Mouse (Mus musculus): ENCODE results near the gene Acta1.

Acta1 gene

DNA sequence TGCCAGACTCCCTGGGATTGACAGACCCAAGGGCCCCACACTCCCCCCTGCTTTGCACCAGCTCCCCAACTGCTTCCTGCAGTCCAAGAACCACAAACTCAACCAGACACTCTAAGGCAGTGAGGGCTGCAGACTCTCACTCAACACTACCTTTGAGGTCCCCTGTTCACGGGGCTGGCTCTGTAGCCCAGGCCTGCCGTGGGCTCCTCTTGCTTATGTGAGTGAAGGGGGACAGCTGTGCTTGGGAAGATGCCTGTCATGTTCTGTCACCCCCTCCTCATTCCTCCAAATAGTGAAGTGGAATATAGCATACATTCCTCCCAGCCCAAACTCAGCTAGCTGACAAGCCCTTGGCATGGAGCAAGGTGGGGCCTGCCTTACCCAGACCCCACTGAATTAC, 12.1 kb downstream of the Acta1 start:
- no peak for DNase-seq

DNA sequence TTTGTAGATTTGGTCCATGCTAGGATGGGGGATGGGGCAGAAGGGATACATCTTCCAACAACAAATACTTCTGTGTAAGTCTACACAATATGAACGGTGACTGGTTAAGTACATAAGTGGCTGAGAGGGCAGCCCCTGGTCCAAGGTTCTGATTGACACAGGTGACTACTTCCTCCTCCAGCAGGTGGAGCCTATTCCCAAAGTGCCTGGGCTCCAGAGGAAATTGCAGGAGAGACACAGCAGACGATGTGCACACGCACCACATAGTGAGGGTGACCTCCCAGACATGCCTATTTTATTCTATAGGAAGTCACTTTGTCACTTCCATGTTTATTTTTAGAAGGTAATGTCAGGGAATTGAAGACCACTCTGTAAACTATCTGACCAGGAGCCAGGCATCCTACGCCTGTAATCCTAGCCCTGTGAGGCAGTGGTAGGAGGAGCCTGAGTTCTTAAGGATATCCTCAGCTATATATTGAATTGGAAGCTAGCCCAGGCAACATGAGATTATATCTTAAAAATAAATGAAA, 13.7 kb downstream of the Acta1 start:
- no peak for DNase-seq

DNA sequence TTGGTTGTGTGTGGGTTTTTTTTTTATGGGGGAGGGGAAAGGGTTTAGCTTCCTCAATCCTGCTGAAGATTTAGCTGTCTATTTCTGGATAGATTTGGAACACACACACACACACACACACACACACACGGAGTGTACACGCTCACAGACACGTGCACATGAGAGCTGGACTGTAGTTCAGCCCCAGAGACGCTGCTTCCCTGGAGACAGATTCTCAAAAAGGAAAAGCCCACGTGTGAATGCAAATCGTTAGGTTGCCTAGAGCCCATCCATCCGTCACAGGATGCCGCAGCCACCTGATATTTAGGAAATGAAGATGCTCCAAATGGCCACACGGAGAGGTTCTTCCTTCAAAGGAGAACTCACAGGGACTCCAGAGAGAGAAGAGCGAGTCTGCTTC, 14.3 kb downstream of the Acta1 start:
- DNase-seq = no peak

DNA sequence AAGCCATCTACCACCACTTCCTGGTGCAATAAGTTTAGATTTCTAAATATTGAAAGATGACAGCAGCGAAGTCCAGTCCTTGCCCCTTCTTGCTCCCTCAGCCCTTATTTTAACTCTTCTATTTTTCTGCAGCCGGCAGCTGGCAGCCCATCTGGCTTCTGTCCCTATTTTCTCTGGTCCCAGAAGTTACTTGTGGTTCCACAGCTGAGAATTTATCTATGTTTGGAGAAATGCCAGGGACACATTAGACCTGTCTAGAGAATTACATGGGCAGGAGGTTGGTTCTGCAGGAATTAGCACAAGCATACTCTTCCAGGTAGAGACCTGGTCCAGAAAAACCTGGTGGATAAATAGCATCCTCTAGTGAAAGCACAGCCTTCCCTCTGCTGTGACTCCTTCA, 16.7 kb downstream of the Acta1 start:
- DNase-seq = no peak

DNA sequence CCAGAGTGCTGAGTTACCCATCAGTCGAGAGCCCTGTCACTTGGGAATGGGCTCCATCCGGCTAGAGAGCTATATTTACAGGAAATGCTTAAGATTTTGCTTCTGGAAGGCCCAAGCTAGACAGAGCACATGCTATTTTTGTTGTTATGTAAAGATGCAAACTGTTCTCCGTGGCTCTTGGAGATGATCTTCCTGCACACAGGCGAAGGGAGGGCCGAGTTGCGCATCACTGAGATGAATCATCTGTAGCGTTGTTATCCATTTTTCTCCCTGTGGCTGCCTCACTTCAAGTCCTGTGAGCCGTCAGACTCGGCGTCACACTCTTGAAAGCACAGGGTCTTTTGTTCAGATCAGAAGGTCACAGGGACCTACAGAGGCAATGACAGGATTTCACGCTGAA, 20.2 kb downstream of the Acta1 start:
- no peak for DNase-seq

DNA sequence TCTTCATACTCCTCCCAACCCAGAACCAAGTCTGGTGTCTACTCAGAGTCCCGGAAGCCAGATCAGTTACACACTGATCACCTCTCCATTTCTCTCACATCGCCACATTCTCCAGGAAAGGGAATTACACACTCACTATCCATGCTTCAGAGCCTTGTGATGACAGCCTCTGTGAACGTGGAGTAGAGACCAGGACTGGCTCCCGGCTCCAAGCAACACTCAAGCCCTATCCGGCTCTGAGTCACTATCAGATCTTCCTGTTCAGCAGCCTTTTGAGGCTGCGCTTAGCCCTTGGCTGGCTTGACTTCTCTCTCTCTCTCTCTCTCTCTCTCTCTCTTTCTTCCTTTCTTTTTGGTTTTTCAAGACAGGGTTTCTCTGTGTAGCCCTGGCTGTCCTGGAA, 21.2 kb downstream of the Acta1 start:
- DNase-seq = no peak

DNA sequence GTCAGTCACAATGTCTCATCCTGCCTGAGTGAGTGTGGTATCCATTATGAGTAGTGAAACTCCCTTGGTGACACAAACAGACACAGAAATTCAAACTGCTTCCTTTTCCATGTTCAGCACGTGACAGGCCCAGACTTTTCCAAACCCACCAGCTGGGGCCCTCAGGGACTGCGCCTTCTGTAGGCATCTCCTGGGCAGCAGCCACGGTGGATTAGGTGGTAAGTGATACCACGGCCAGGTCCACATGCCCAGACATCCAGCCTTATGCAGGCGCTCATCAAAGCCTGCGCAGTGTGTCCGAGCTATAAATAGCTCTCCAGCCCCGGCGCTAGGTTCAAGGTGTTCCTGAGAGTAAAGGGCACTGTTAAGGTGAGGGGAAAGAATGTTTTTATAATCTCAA, 22.5 kb downstream of the Acta1 start:
- DNase-seq = no peak

DNA sequence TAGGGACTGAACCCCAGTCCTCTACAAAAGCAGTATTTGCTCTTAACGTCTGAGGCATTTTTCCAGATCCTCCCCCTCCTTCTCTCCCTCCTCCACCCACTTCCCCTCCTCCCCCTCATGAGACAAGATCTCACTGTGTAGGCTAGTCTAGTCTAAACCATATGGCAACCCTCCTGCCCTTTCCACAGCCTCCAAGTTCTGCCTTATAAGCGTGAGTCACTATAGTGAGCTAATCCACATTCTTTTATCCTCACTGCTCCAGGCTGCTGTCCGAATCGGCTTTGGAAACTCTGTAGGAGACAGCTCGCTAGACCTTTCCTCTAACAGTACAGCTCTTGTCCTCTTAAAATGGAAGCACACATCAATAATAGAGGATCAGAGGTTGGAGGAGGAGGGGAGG, 27.6 kb downstream of the Acta1 start:
- DNase-seq = no peak

DNA sequence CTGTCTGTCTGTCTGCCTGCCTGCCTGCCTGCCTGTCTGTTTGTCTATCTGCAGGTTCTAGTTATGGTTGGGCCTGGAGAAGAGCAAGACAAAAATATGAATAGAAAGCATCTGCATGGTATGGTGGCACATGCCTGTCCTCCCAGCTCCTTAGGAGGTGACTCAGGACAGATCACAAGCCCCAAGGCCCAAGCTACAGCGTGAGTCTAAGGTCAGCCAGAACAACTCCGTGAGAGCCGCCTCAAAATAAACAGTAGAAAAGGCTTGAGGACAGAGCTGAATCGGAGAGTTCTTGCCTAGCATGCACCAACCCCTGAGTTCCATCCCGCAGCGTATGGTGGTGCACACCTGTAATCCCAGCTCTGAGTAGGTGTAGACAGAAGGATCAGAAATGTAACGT, 28.8 kb downstream of the Acta1 start:
- DNase-seq = no peak

DNA sequence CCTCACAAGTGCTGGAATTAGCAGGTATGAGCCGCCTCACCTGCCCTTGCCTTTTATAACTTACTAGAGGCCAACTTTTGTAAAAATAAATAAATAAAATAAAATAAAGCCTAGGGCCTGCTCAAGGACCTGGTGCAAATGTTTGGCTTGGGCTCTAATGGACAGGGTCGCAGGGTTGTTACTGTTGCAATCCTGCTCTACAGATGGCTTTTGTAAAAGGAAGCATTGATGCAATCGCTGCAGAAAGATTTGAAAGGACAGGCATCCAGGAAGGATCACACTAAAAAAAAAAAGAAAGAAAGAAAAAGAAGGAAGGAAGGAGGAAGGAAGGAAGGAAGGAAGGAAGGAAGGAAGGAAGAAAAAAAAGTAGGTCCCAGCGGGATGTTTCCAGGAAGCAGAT, 34.2 kb downstream of the Acta1 start:
- DNase-seq = no peak

DNA sequence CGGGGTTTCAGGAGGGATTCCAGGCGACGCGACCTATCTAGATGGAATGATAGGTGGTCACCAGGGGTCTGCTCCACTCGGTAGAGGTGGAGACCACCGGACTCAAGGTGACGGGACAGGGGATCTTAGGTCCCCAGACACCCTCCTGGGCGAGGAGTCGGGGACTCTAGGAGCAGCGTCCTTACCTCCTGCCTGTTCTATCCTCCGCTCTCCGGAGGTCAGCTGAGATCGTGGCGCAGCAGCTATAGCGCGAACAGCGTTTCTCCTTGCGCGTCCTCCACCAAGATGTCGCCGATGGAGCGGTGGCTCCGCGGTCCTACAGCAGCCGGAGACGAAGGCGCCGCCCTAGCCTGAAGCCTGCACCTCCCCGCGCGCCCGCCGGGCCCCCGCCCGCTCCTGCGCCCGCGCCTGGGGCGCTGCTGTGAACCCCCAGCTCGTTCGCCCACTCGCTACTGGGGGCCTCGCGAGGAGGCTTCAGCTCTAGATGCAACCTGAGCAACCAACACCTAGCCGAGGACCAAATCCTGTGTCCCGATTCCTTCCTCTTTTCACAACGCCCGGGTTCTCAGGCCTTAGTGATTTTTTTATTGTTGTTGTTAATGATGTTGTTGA, 34.8 kb downstream of the Acta1 start, which contains the start of gene Ccsap:
Gene Ccsap, minus strand, starts transcription at position 562 of the 612 bp plus-strand sequence.
- no peak for DNase-seq

DNA sequence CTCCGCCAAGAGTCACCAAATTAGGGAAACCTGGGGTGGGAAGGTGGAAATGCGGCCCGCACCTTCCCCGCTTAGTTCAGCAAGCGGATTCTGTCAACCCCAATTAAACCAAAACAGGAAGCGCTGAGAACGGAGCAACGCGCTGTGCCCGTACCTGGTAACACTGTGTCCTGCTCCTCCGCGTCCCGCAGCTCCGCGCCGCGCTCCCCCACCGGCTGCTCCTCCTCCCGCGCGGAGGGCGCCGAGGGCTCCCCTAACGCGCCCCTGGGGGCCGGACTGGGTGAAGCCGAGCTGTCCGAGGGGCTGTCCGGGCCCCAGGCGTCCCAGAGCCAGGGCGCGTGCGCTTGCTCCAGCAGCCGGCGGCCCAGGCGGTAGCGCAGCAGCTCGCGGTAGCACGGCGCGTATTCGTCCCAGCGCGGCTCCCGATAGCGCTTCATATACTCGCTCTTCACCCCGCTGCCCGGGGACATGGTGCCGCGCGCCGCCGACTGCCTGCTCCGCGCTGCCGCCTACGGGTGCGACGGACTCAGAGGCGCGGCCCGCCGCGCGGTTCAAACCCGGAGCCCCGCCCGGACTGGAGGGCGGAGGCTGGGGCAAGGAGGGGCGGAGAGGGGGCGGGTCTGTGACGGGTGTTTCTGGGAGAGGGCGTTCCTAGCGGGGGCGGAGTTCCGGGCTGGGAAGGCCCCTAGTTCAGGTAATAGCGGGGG, 35.5 kb downstream of the Acta1 start:
- peak; percentile 96 to 97 for DNase-seq

DNA sequence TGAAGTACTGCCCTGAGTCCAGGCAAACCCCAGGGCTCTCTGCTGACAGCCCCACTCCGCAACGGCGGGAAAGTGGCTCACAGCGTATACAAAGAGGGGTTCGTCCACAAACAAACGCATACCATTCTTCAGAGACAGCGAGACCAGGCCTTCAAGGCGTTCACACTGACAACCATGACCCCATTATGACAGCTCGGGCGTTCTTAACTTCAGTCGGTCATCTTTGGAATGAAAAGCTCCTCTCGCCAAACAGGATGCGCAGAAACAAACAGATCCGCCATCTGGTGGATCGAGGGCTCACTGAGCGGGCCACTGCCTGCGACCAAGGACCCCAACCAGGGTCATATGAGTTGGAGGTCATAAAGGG, 36.0 kb downstream of the Acta1 start:
- DNase-seq = peak in 1 of 2 experiments; percentile 61

DNA sequence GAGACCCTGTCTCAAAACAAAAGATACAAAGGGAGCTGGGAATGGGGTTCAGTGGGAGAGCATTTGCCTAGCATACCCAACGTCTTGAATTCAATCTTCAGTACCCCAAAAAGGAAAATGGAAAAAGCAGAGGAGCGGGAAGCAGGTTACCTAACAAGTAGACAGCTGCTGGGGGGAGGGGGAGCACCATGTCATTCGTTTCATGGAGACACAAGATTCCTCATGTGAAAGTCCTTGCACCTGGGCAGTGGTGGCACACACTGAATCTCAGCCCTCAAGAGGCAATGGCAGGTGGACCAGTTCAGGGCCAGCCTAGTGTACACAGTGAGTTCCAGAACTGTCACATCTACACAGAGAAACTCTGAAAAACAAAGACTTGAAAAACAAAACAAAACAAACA, 37.2 kb downstream of the Acta1 start:
- peak in 1 of 2 experiments; percentile 48 for DNase-seq

DNA sequence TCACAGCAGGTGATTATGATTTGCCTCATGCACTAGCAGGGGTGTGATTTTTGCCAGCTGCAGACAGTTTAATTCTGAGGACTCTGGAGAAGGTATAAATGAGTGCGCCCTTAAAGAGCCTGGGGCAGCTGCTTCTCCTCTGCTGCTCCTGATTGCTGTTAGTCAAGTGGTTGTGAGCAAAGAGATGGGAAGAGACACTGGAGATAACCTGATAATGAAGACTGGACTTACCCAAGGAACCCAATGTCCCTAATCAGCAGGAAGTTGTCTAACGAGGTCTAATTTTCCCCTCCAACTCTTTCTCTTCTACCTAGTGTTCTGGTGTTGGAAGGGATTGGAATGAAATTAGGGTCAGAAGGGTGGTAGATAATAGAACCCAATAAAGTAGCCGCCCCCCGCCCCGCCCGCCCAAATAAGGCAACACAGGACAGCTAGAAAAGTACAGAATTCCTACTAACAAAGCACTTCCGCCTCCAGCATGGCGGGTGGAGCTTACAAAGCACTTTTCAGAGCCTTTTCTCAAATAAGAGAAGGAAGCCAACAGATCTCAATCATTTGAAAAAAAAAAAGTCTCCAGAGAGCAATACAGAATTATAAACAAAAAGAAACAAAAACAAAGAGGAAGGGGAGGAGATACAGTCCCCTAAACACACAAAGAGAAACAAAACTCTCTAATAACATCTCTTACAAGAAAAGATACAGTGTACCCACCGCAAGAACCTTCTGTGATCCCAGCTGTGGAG, 39.6 kb downstream of the Acta1 start:
- no peak for DNase-seq

DNA sequence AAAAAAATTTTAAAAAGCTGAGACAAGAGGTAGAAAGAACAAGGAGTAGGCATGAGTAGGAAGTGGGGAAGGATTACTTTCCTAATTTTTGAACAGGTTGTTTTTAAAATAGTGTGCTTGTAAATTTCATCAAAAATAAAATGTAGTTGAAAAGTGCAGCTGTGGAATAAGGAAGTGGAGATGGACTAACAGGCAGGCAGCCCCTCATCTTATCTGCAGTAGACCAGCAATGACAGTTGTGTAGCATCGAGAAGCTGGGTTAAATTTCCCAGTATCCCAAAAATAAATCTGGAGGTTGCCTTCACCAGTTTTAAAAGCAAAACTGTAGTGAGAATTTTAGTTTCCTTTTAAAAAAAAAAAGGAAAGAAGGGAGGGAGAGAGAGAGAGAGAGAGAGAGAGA, 40.3 kb downstream of the Acta1 start:
- DNase-seq = no peak

DNA sequence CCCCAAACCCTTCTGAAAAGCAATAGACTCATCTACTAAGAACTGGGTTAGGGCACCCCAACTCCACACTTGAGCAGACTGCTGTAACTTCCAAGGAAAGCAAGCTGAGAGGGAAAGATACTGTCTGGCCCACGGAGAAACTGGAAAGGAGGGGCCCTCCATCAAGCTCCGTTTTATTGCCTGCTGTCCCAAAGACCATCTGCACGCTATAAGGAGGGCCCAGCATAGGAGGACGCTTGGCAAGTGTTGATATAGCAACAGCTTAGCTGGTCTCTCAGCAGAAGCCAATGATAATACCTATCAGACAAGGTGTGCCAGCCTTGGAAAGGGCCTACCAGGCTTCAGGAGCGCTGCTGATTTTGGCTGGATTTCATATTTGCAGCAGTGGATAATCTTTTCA, 43.0 kb downstream of the Acta1 start:
- DNase-seq = peak; percentile 58 to 62

DNA sequence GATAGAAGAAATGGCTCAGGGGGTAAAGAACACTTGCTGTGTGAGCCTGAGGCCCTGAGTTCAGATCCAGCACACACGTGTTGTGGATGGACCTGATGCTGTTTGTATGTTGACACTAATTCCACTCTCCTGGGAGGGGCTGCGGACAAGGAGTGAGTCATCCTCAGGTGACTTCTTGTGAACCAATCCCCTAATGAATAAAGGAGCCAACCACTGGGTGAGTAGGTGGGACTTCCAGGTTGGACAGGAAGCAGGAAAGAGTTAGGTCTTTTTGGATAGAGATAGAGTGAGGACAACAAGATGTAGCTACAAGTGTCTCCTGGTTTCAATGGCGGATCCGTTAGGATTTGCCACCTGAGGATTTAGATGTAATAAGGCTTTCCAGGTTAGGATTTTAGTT, 45.2 kb downstream of the Acta1 start:
- DNase-seq = no peak

DNA sequence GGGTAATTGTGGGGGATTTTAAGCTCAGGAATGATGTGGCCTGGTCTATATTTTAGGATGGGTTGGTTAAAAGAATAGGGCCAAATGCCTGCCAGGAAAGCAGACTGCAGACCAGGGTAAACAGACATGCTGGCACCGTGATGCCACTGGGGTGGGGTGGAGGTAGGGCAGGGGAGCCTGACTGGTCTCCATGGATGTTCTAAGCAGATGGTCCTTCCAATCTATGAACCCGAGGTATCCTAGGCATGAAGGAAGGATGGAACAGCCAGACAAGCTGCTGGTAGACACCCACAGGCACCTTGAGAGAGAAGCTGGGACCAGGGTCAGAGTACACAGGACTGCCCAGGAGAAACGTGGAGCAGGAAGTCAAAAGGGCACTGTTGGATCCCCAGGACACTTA, 47.0 kb downstream of the Acta1 start:
- DNase-seq = peak; percentile 58 to 62

DNA sequence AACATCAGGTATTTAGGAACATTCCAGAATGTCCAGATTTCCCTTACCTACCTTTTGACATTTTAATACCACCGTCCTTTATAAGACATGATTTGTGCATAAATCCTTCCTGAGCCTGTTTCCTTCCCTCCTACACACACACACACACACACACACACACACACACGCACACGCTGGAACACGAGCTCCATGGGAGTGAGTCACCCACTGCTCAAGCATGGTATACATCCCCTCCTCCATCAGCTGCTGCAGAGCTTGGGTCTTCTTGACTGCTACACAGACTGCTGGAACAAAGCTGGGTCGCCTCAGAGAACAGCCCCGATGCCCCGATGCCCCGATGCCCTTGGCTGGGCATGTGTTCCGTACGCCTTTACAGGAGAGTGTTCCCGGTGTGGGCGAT, 48.0 kb downstream of the Acta1 start:
- no peak for DNase-seq

DNA sequence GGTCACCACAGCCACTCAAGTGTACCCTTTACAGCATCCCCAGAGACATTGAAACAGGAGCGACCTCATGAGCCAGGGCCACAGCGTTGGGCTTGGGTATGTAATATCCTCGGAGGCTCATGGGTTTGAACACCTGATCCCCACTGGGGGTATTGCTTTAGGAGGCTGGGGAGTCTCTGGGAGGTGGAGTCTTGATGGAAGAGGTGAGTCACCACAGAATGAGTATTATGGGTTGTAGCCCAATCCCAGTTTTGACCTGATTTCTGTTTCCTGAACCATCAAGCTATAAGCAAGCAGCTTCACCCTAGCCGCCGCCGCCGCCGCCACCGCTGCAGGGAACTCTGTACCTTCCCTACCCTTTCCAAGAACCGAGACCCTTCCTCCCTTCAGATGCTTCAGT, 48.6 kb downstream of the Acta1 start:
- DNase-seq = peak in 1 of 2 experiments; percentile 36

DNA sequence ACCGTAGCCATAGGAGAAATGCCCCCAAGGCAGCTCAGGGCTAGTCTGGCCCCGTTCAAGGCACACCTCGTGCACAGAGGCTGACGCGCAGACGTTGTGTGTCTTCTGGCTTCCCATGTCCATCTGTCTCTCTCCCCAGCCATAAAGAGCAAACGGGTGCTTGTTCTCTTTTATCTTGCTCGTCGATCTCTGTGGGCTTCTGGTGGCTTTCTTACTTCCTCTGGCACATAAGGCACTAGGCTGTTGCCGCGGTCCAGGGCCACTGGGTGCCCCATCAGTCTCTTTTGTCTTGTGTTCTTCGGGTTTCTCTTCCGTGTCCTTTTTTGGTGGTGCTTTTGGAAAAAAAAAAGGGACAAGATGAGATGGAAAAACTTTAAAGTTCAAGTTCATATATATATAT, 49.4 kb downstream of the Acta1 start:
- DNase-seq = no peak

DNA sequence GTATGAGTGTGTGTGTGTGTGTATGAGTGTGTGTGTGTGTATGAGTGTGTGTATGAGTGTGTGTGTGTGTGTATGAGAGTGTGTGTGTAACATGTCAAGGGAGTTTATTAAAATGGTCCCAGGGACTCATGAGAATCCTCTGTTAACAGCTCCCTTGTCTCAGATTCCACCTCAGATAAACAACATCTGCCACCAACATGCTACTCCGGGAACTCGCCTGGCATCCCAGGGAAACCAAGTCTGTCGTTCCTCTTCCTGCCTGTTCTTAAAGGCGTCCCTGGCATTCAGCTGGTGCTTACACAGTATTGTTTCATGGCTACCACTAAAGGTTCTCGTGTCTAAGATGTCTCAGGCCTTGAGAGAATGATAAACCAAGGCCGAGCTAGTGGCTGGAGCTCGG, 50.2 kb downstream of the Acta1 start:
- no peak for DNase-seq

DNA sequence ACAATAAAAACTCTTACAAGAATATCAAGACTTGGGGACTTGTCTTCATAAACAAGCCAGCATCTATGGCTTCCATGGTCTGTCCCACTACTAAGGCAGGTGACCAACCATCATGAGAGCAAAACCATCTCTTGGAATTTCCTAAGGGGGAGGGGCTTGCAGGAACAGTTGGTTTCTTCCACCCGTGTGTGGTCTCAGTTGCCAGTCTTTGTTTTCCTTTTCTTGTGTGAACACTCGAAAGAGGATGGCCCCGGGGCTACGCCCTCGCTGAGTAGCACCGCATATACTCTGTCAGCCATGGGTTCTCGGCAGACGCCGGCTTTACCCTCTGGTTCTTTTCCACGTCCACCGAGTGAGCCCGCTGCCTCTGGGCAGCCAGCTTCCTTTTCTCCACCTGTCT, 52.5 kb downstream of the Acta1 start:
- DNase-seq = no peak

Data from cerebellum, postnatal 14 days (tissue).